Mouse (Mus musculus) myocyte (in vitro differentiated cells): Measurements from ENCODE around the gene Dpf1.

Experiments
- E2F4 ChIP-seq: IDR thresholded peaks from one replicate; pipeline ENCODE4 v1.6.1; 2011; ENCODE audit warnings: mild to moderate bottlenecking, control low read depth, moderate library complexity; ENCODE audit not compliant: insufficient read depth
- POLR2A ChIP-seq: IDR thresholded peaks from one replicate; pipeline ENCODE4 v1.6.1; 2011; ENCODE audit warnings: low read depth, mild to moderate bottlenecking, control low read depth, moderate library complexity; ENCODE audit not compliant: insufficient read length
- TCF3 ChIP-seq: IDR thresholded peaks from one replicate; pipeline ENCODE4 v1.6.1; 2011; ENCODE audit warnings: low read depth, control low read depth; ENCODE audit not compliant: insufficient read length
- USF1 ChIP-seq: IDR thresholded peaks from one replicate; pipeline ENCODE4 v1.6.1; 2011; ENCODE audit warnings: low read depth, mild to moderate bottlenecking, control low read depth, moderate library complexity

DNA sequence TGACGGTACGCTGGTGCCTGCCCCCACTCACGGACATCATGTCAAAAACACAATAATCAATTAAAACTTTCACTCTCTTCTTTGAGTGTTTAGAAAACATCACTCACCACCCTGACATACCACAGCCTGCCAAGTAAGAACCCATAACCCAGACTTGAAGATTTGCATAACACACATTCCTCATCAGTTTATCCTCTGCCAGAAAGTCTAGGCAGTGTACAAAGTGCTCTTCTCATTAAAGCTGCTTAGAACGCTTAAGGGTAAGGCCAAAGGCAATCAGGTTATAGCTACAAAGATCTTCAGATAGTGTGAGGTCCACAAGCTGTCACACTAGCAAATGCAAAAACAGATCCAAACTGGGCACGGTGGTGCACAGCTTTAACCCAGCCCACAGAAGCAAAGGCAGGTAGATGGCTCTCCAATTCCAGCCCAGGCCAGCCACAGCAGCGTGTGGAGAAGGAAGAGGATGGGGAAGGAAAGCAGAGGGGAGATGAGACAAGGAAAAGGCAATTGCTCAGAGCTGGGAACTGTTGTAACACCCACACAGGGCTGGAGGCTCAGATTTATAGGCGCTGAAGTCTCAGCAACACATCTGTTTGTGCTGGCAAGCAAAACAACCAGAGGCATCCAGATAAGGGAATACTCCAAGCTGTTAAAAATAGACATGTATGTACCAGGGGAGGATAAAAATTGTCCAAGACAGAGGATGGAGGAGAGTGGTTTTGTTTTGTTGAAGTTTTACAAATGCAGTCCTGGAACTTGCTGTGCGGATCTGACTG is 31.9 kb upstream of the Dpf1 start:
- TF ChIP-seq POLR2A, result no peak
- TF ChIP-seq E2F4, result no peak
- TF ChIP-seq USF1, result no peak
- no peak for TF ChIP-seq TCF3
